Mouse (Mus musculus) heart, embryonic 14.5 days (tissue): Measurements from ENCODE around the gene Snw1. TPM values are rescaled to one million over a fixed set of nuclear protein-coding genes. Genes with fewer than 3 reads are reported as not detected.
"Not testable (repeated sequence)": the region's sequence is repeated elsewhere in the genome, so short reads cannot be mapped to it uniquely, and the experiment has no call there.

Experiments
- ATAC-seq: fragments of 200-750 bp; cut with Nextera tagmentation; 2 replicates; pipeline ENCODE4 v1.8.0; 2017; ENCODE audit warnings: low read depth, moderate TSS enrichment; ENCODE audit not compliant: insufficient number of reproducible peaks, insufficient read depth, low FRiP score
- H3K27ac ChIP-seq, 2 experiments: fragments of 200-500 bp in 1 of 2; fragments of 300-500 bp in 1 of 2; sonication (generic) in 1 of 2; replicated peaks in 1 of 2; 2 replicates each; pipeline ENCODE4 v1.5.1; 2012 to 2014; ENCODE audit warnings: low read depth in 2 of 2, low read length in 2 of 2, control low read depth in 1 of 2, mild to moderate bottlenecking in 1 of 2, mixed read lengths in 1 of 2; ENCODE audit not compliant: control insufficient read depth in 1 of 2, insufficient read depth in 1 of 2
- H3K27me3 ChIP-seq: fragments of 300-500 bp; sonication (generic); 2 replicates; pipeline ENCODE4 v1.6.1; 2014; ENCODE audit warnings: mild to moderate bottlenecking, low read length, control low read depth; ENCODE audit not compliant: control insufficient read depth, insufficient read depth
- H3K36me3 ChIP-seq: fragments of 300-500 bp; sonication (generic); 2 replicates; pipeline ENCODE4 v1.6.1; 2014; ENCODE audit warnings: mild to moderate bottlenecking, control low read depth, low read length, mixed read lengths; ENCODE audit not compliant: control insufficient read depth, insufficient read depth
- H3K4me1 ChIP-seq, 2 experiments: fragments of 200-500 bp in 1 of 2; fragments of 300-500 bp in 1 of 2; sonication (generic) in 1 of 2; 2 replicates each; pipeline ENCODE4 v1.6.1; 2012 to 2014; ENCODE audit warnings: low read length in 2 of 2, control low read depth in 1 of 2, mixed read lengths in 1 of 2; ENCODE audit not compliant: control insufficient read depth in 2 of 2, insufficient read depth in 2 of 2
- H3K4me2 ChIP-seq: fragments of 300-500 bp; sonication (generic); 2 replicates; pipeline ENCODE4 v1.6.1; 2014; ENCODE audit warnings: mild to moderate bottlenecking, low read length
- H3K4me3 ChIP-seq, 2 experiments: fragments of 200-500 bp in 1 of 2; fragments of 300-500 bp in 1 of 2; sonication (generic) in 1 of 2; 2 replicates each; pipeline ENCODE4 v1.5.1; 2012 to 2014; ENCODE audit warnings: low read length in 2 of 2, mild to moderate bottlenecking in 2 of 2, control low read depth in 1 of 2, low read depth in 1 of 2, moderate library complexity in 1 of 2; ENCODE audit not compliant: control insufficient read depth in 1 of 2, insufficient read depth in 1 of 2
- H3K9ac ChIP-seq: fragments of 300-500 bp; sonication (generic); 2 replicates; pipeline ENCODE4 v1.6.1; 2014; ENCODE audit warnings: mild to moderate bottlenecking, low read length
- H3K9me3 ChIP-seq: fragments of 300-500 bp; sonication (generic); 2 replicates; pipeline ENCODE4 v1.6.1; 2016; ENCODE audit warnings: low read length, control low read depth; ENCODE audit not compliant: control insufficient read depth
- WGBS: fragments of 180-500 bp; shearing (Covaris S2); extraction: QIAGEN DNeasy Blood & Tissue Kit; methylation state at CpG from one replicate; pipeline ENCODE4 v1.1.7; 2014; 5-methylcytosine and 5-hydroxymethylcytosine counted together
- polyA plus RNA-seq: library from polyadenylated mRNA; unstranded; fragments of >200 nt; fragmentation: Nextera tagmentation; extraction: Ambion mirVana; gene quantifications from 2 replicates; pipeline ENCODE4 v1.2.1, GENCODE M21; 2014

Gene Snw1
- 78.0 and 84.0 TPM in 2 replicates for polyA plus RNA-seq

DNA sequence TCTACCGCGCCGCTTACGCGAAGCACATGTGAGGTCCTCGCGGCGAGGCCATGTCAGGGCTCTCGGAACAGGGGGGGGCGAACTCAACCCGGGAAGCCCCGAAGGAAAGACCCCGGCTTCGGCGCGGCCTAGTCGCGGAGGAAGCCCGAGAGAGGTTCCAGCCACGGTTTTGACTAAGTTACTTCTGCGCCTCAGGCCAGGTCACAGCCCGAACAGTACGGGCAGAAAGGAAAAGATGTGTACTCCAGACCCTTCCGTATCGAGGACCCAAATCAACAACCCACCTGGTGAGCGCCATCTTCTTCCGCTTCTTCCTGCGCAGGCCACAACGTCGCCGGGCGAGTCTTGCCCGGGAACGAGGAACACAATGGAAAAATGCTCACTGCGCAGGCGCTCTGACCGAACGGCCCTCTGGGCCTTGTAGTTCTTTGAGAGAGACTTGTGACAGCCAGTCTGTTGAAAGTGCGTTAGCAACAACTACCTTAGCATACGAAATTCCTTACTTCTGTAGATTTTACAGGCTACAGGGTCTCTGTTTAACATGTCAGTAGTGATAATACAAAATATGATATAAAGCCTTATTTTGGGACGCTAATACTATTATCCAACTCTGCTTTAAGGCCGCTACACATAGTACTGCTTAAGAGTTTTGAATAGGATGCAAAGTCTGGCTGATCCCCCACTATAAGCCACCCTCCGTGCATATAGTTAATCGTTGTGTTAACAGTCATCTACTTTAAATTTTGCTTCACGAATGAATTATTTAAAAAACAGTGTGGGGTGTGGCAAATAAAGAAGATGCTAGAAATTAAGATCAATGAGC is at the start of gene Snw1:
TSS of gene Snw1 (minus strand) at position 311 of the 823 bp plus-strand sequence.
- H3K4me3 ChIP-seq, result peak within 1 kb of the TSS; percentile 81 to 99
- H3K4me1 ChIP-seq, result peaks cover 5 to 9% of the 10 kb centered on the region in 2 experiments
- ATAC-seq, result peak; percentile 95
- H3K36me3 ChIP-seq, result peaks cover 14% of the 10 kb centered on the region
- H3K27ac ChIP-seq, result peak within 1 kb of the TSS; percentile 72 to 91
- H3K9ac ChIP-seq, result peak within 1 kb of the TSS; percentile 85
- no peaks in the 10 kb centered on the region for H3K27me3 ChIP-seq
- H3K4me2 ChIP-seq, result peak within 1 kb of the TSS; percentile 84
- 3% methylated on average over 45 of the region's 45 CpGs for WGBS
- no peaks in the 10 kb centered on the region for H3K9me3 ChIP-seq

DNA sequence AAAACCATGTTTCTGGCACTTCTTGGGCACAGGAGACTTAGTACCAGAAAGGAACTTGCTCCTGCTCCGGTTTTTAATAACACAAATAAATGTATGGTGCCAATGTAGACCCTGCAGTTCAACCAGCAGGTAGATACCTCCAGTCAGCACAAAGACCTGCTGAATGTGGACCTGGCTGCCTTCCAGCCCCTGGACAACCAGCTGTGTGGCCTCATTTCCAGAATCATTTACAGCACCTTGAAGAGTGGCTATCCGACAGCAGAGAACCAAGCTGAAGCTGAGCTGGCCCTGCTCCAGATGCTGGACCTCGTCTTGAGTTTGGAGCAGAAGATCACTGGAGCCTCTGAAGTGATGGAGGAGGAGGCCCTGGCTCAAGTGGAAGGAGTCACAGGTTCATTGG is 47.5 kb upstream of the Snw1 start:
- H3K4me2 ChIP-seq, H3K27me3 ChIP-seq, H3K4me3 ChIP-seq, H3K4me1 ChIP-seq, ATAC-seq, H3K27ac ChIP-seq, H3K9ac ChIP-seq, H3K9me3 ChIP-seq, H3K36me3 ChIP-seq: not testable (repeated sequence)
- 62% methylated on average over 3 of the region's 3 CpGs for WGBS

DNA sequence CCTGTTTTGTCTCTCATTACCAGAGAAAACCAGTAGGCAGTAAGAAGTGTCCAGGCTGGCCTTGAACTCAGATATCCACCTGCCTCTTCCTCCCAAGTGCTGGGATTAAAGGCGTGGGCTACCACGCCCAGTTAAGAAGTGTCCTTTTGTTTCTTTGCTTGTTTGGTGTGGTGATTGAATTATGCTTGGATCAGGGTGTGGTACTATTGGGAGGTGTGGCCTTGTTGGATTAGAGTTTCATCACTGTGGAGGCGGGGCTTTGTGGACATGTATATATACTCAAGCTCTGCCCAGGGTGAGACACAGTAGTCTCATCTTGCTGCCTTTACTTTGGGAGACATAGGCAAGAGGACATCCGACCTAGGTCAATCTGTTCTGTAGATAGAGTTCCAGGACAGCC is 41.9 kb upstream of the Snw1 start, which contains the start of gene Gm8300:
TSS of gene Gm8300 (plus strand) at position 301 of the 400 bp plus-strand sequence.
- ATAC-seq, H3K36me3 ChIP-seq, H3K4me3 ChIP-seq: not testable (repeated sequence)

DNA sequence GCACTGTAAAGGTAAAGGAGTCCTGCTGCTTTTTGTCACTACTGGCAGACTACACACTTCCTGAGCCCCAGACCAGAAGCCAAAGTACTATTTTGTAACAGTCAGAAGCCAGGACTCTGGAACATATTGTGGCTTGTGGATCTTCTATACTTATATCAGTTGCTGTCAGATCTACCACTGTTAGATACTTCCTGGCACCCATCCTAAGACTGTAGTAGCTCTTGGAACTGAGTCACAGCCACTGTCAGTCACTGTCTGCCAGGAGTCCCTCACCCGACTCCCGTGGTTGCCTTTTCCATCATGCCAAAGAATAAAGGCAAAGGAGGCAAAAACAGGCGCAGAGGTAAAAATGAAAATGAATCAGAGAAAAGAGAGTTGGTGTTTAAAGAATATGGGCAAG is 22.3 kb upstream of the Snw1 start, which contains the start of gene Gm5788:
TSS of gene Gm5788 (plus strand) at position 301 of the 400 bp plus-strand sequence.
- H3K27ac ChIP-seq, ATAC-seq, H3K27me3 ChIP-seq, H3K4me3 ChIP-seq, H3K4me1 ChIP-seq, H3K9ac ChIP-seq, H3K36me3 ChIP-seq, H3K9me3 ChIP-seq, H3K4me2 ChIP-seq: not testable (repeated sequence)
- 82% methylated on average over 3 of the region's 3 CpGs for WGBS

More for the DNA sequence above, 41.9 kb upstream of the Snw1 start, which contains the start of gene Gm8300:
- not testable (repeated sequence) for H3K27ac ChIP-seq, H3K9me3 ChIP-seq, H3K4me2 ChIP-seq, H3K9ac ChIP-seq, H3K4me1 ChIP-seq, H3K27me3 ChIP-seq
- WGBS, result 77% methylated on average over 4 of the region's 4 CpGs

DNA sequence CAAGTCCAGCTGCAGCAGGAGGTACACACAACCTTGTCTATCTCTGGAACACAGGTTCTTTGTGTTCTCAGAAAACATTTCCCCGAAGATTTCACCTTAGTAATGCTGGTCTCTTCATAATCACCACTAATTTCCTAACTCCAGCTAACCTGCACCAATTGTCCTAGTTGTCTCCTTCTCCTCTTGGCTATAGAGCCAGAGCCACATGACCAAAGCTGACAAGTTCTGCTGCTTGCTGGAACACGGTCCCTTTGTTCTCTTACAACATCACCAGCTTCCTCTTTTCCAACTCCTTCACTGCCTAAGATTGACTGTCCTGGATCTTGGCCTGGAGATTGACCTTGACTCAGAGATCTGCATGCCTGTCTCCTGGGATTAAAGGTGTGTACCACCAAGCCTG is 16.6 kb upstream of the Snw1 start:
- H3K9me3 ChIP-seq, H3K27ac ChIP-seq, H3K36me3 ChIP-seq, H3K4me1 ChIP-seq, H3K27me3 ChIP-seq, H3K9ac ChIP-seq, ATAC-seq, H3K4me2 ChIP-seq, H3K4me3 ChIP-seq: not testable (repeated sequence)
- 56% methylated on average over 2 of the region's 2 CpGs for WGBS

DNA sequence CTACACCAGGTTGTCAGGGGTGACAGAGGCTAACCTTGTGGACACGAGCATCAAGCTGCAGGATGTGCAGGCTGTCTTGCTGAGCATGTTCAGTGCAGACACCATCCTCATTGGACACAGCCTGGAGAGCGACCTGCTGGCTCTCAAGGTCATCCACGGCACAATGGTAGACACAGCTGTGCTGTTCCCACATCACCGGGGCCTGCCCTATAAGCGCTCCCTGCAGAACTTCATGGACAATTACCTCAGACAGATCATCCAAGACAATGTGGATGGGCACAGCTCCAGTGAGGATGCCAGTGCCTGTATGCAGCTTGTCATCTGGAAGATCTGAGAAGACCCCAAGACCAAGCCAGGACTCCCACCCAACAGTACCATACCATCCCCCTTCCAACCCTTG is 10.4 kb upstream of the Snw1 start:
- H3K4me1 ChIP-seq, H3K9me3 ChIP-seq, H3K9ac ChIP-seq, H3K4me3 ChIP-seq, H3K27me3 ChIP-seq, H3K36me3 ChIP-seq, H3K27ac ChIP-seq, ATAC-seq, H3K4me2 ChIP-seq: not testable (repeated sequence)
- WGBS, result 83% methylated on average over 5 of the region's 5 CpGs

DNA sequence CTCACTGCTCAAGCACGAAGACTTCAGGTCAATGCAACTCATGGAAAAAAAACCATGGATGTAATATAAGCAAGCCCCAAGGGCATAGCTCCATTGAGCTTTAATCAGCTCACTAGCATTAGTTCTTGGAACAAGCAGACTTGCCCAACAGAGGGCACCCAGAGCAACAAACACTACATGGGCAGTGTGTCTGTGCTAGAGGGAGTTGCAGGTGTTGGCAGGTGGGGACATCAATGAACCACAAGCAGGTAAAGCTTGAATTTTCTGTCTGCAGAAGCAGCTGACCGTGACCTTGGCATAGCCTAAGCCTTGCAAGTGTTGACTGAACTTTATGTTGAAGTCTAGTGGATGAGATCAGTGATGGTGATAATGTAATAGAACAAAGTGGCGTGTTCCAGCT is 2.7 kb upstream of the Snw1 start:
- Histone ChIP-seq H3K4me1 (peaks cover 5 to 9% of the 10 kb centered on the region in 2 experiments), H3K27ac (no peak overlapping the region), H3K9me3 (no peaks in the 10 kb centered on the region), H3K4me2 (no peak overlapping the region), H3K9ac (no peak overlapping the region), H3K27me3 (no peaks in the 10 kb centered on the region), H3K4me3 (no peak overlapping the region), H3K36me3 (0 out of 2 replicates have a peak, but pooled peaks cover under 1% of the 10 kb centered on the region)
- 74% methylated on average over 3 of the region's 3 CpGs for WGBS
- no peak for ATAC-seq
